In genomic region chr14:34504377-34504776, GRCm38 (mm10) we compare ENCODE assay signal across 32 mouse cellular contexts. TPM values are rescaled to one million over a fixed set of nuclear protein-coding genes. Genes with fewer than 3 reads are reported as not detected.
DNase-seq lines count a peak whose midpoint lies in the region; TF ChIP-seq lines count a peak whose summit lies in the region.
"Had no signal": no experiment of that assay in that cellular context is flagged by ENCODE, and none has a peak within 500 bp of the region (broad histone marks: within the 10 kb centered on the region; RNA-seq: fewer than 3 reads in every experiment).

No protein-coding gene starts in this region.

- H3K4me3 ChIP-seq in cerebellum, adult 2 months (replicated peaks; ENCODE audit: insufficient read depth, low read depth, low read length) = no peak overlapping the region
- H3K4me3 ChIP-seq in heart, adult 2 months = no peak overlapping the region
- H3K4me3 ChIP-seq: embryonic facial prominence, embryonic 12.5 days; liver, embryonic 13.5 days had no signal

- whole genome bisulfite sequencing in cerebellum, adult 2 months = 71% methylated on average over 5 of the region's 5 CpGs
- 69% methylated on average over 5 of the region's 5 CpGs for WGBS in heart, adult 2 months

- intact Hi-C loops in heart, adult 2 months (cut with DNase I) = loop anchor here (2.0 to 5.0 kb wide), 2 partner anchors 42 to 44 kb away; no protein-coding TSS in a partner anchor

- H3K4me1 ChIP-seq in cerebellum, adult 2 months (ENCODE audit: control insufficient read depth, insufficient read depth, low read length) = peaks cover 11% of the 10 kb centered on the region
- H3K4me1 ChIP-seq in heart, adult 2 months (ENCODE audit: control insufficient read depth, insufficient read depth, low read length) = peaks cover 7% of the 10 kb centered on the region

- no peak for TF ChIP-seq POLR2A in cerebellum, adult 2 months (IDR thresholded peaks at IDR 0.05; ENCODE audit: borderline replicate concordance, insufficient read depth, low read length)
- no peak for TF ChIP-seq POLR2A in heart, adult 2 months (IDR thresholded peaks at IDR 0.05; ENCODE audit: insufficient read depth, low read depth, low read length)

- no peak for TF ChIP-seq CTCF in cerebellum, adult 2 months (IDR thresholded peaks at IDR 0.05; ENCODE audit: borderline replicate concordance, insufficient read depth, low read depth, low read length)
- no peak for TF ChIP-seq CTCF in heart, adult 2 months (IDR thresholded peaks at IDR 0.05)

- no peak for TF ChIP-seq EP300 in heart, adult 2 months (IDR thresholded peaks at IDR 0.05; ENCODE audit: insufficient read depth, low read depth, low read length)

- no peak overlapping the region for H3K27ac ChIP-seq in cerebellum, adult 2 months (ENCODE audit: insufficient read depth, low read length)
- peak overlapping the region; percentile 96 for H3K27ac ChIP-seq in heart, adult 2 months
- H3K27ac ChIP-seq: embryonic facial prominence, embryonic 12.5 days; hindbrain, postnatal 0 days; limb, embryonic 13.5 days; liver, embryonic 13.5 days; midbrain, embryonic 13.5 days had no signal

- H3K79me2 ChIP-seq in heart, adult 2 months (replicated peaks; ENCODE audit: control insufficient read depth, insufficient read depth, low read length) = no peaks in the 10 kb centered on the region

- DNase-seq in cerebellum, adult 11-12 months = peak; percentile 22
- DNase-seq in cerebellum, adult 2 months = no peak
- no peak for DNase-seq in heart, adult 2 months
- no peak for DNase-seq in heart, postnatal 4 days
- peak; percentile 78 for DNase-seq in urinary bladder, postnatal 14 days (ENCODE audit: low spot score)
- DNase-seq in urinary bladder, adult 2 months (ENCODE audit: low spot score) = no peak
- DNase-seq in urinary bladder, postnatal 36 days (ENCODE audit: low spot score in 2 of 2) = peak; percentile 67 to 70
- DNase-seq in layer of hippocampus, adult 11-12 months (ENCODE audit: low spot score) = no peak
- DNase-seq: adrenal gland, postnatal 14 days; cerebellum, adult 18-20 months; gastrocnemius, postnatal 14 days; kidney, postnatal 4 days; layer of hippocampus, postnatal 36 days; liver, embryonic 13.5 days; right cerebral cortex, postnatal 14 days had no signal

- H3K27me3 ChIP-seq in cerebellum, adult 2 months (ENCODE audit: control insufficient read depth, insufficient read depth, low read length) = no peaks in the 10 kb centered on the region
- H3K27me3 ChIP-seq in heart, adult 2 months (ENCODE audit: control insufficient read depth, insufficient read depth, low read length) = peaks cover 2% of the 10 kb centered on the region; the same call in 1 of the 2 replicates
- H3K27me3 ChIP-seq: embryonic facial prominence, embryonic 12.5 days; limb, embryonic 13.5 days; midbrain, embryonic 13.5 days had no signal

- H3K9ac ChIP-seq in heart, adult 2 months (ENCODE audit: low read depth, low read length) = no peak overlapping the region
- H3K9ac ChIP-seq: embryonic facial prominence, embryonic 12.5 days; kidney, embryonic 15.5 days; limb, embryonic 13.5 days; liver, embryonic 13.5 days; midbrain, embryonic 13.5 days had no signal

- H3K36me3 ChIP-seq in heart, adult 2 months (ENCODE audit: control insufficient read depth, insufficient read depth, low read length) = peaks cover 10% of the 10 kb centered on the region
- H3K36me3 ChIP-seq: embryonic facial prominence, embryonic 12.5 days; forebrain, embryonic 10.5 days; hindbrain, embryonic 10.5 days; kidney, embryonic 15.5 days; limb, embryonic 13.5 days; liver, embryonic 13.5 days; midbrain, embryonic 13.5 days had no signal

RNA-seq across cellular contexts. Expression of gene Bmpr1a, which starts 1.2 kb away (rescaled TPM):
- 23.3 and 24.3 TPM in 2 replicates for polyA plus RNA-seq in cerebellum, adult 2 months (2012; rRNA removed)
- total RNA-seq in heart, adult 2 months (2021) = 10 to 100 TPM; 58.4 to 62.5 TPM
- 13.8 and 38.2 TPM in 2 replicates for polyA plus RNA-seq in heart, adult 2 months (2012; rRNA removed)
- total RNA-seq in heart, postnatal 4 days (2021) = 100 to 1,000 TPM; 107 to 115 TPM
- 47.7 and 56.2 TPM in 2 replicates for polyA plus RNA-seq in urinary bladder, adult 2 months (2012; rRNA removed)

RNA-seq across cellular contexts. Expression of gene 9230112D13Rik, which starts 18.2 kb away (rescaled TPM):
- not detected in 2 replicates for polyA plus RNA-seq in cerebellum, adult 2 months (2012; rRNA removed)
- not detected for total RNA-seq in heart, adult 2 months (2021)
- polyA plus RNA-seq in heart, adult 2 months (2012; rRNA removed) = not detected in 2 replicates
- not detected for total RNA-seq in heart, postnatal 4 days (2021)
- 0.08 TPM in 1 of 2 replicates, not detected in the other for polyA plus RNA-seq in urinary bladder, adult 2 months (2012; rRNA removed)
- total RNA-seq: adrenal gland, postnatal 14 days; ES-E14; gastrocnemius, postnatal 14 days; hindbrain, postnatal 0 days; layer of hippocampus, postnatal 36 days; left cerebral cortex, postnatal 14 days; megakaryocyte progenitor cell, adult 5-6 weeks had no signal
- polyA plus RNA-seq: brain, embryonic 14.5 days; cortical plate, adult 2 months; embryonic facial prominence, embryonic 12.5 days; forebrain, embryonic 10.5 days; hindbrain, embryonic 10.5 days; hindbrain, postnatal 0 days; intestine, postnatal 0 days; kidney, embryonic 15.5 days; limb, embryonic 13.5 days; liver, embryonic 13.5 days; lung, embryonic 16.5 days; midbrain, embryonic 13.5 days; neural tube, embryonic 14.5 days; spleen, adult 2 months; stomach, embryonic 14.5 days had no signal

Comparison
In these comparisons a context has a peak if more than half of its experiments do, and no peak if none do; other contexts are left out.
1. DNase-seq: peak in cerebellum, adult 11-12 months (single experiment), urinary bladder, postnatal 14 days (single experiment) and urinary bladder, postnatal 36 days (2 of 2); none in cerebellum, adult 2 months (0 of 2), heart, adult 2 months (0 of 2), heart, postnatal 4 days (single experiment), urinary bladder, adult 2 months (single experiment) and layer of hippocampus, adult 11-12 months (single experiment).